Mouse (Mus musculus) kidney, embryonic 14.5 days (tissue): ENCODE measurements at regions not wholly inside any gene's neighbourhood (a gene's known extent, or its start where the extent isn't known, plus 50 kb on each side); places are given as distances from the start of the nearest gene placed in this dataset.

Source experiments
- ATAC-seq: fragments of 200-750 bp; cut with Nextera tagmentation; 2 replicates; pipeline ENCODE4 v1.8.0; 2017; ENCODE audit warnings: moderate number of reproducible peaks, mild to moderate bottlenecking, moderate TSS enrichment, moderate library complexity; ENCODE audit not compliant: low FRiP score, low TSS enrichment
- H3K27ac ChIP-seq: fragments of 300-500 bp; sonication (generic); 2 replicates; pipeline ENCODE4 v1.5.1; 2014; ENCODE audit warnings: low read depth, mild to moderate bottlenecking, low read length, moderate library complexity, mixed read lengths
- H3K27me3 ChIP-seq: fragments of 300-500 bp; sonication (generic); 2 replicates; pipeline ENCODE4 v1.6.1; 2014; ENCODE audit warnings: mild to moderate bottlenecking, low read length; ENCODE audit not compliant: control insufficient read depth, insufficient read depth
- H3K36me3 ChIP-seq: fragments of 300-500 bp; sonication (generic); 2 replicates; pipeline ENCODE4 v1.6.1; 2014; ENCODE audit warnings: low read length, mixed read lengths; ENCODE audit not compliant: control insufficient read depth, insufficient read depth
- H3K4me1 ChIP-seq: fragments of 300-500 bp; sonication (generic); 2 replicates; pipeline ENCODE4 v1.6.1; 2014; ENCODE audit warnings: low read length, mixed read lengths; ENCODE audit not compliant: control insufficient read depth, insufficient read depth
- H3K4me2 ChIP-seq: fragments of 300-500 bp; sonication (generic); replicated peaks from 2 replicates; pipeline ENCODE4 v1.6.1; 2014; ENCODE audit warnings: low read depth, mild to moderate bottlenecking, low read length
- H3K4me3 ChIP-seq: fragments of 300-500 bp; sonication (generic); 2 replicates; pipeline ENCODE4 v1.5.1; 2014; ENCODE audit warnings: mild to moderate bottlenecking, low read length
- H3K9ac ChIP-seq: fragments of 300-500 bp; sonication (generic); 2 replicates; pipeline ENCODE4 v1.6.1; 2014; ENCODE audit warnings: low read depth, mild to moderate bottlenecking, low read length, moderate library complexity
- H3K9me3 ChIP-seq: fragments of 300-500 bp; sonication (generic); 2 replicates; pipeline ENCODE4 v1.6.1; 2016; ENCODE audit warnings: low read length; ENCODE audit not compliant: control insufficient read depth
- WGBS: fragments of 180-500 bp; shearing (Covaris S2); extraction: QIAGEN DNeasy Blood & Tissue Kit; methylation state at CpG from one replicate; pipeline ENCODE4 v1.1.7; 2014; 5-methylcytosine and 5-hydroxymethylcytosine counted together

- WGBS, result 66% methylated on average over 11 of the region's 11 CpGs
- H3K9ac ChIP-seq, result no peak overlapping the region
- ATAC-seq, result no peak
- H3K4me3 ChIP-seq, result no peak overlapping the region
- peaks cover 3% of the 10 kb centered on the region; the same call in 1 of the 2 replicates for H3K9me3 ChIP-seq
- no peak overlapping the region for H3K27ac ChIP-seq
- H3K4me1 ChIP-seq, result no peaks in the 10 kb centered on the region
- no peak overlapping the region for H3K4me2 ChIP-seq
- H3K27me3 ChIP-seq, result no peaks in the 10 kb centered on the region
- H3K36me3 ChIP-seq, result no peaks in the 10 kb centered on the region
Measured at GRCm38 (mm10) chr6:51236077-51236740, 196.3 kb upstream of the Nfe2l3 start.

- Histone ChIP-seq H3K27me3 (no peaks in the 10 kb centered on the region), H3K4me3 (no peak overlapping the region), H3K36me3 (no peaks in the 10 kb centered on the region), H3K27ac (no peak overlapping the region), H3K4me1 (no peaks in the 10 kb centered on the region), H3K4me2 (no peak overlapping the region), H3K9me3 (peaks cover 6% of the 10 kb centered on the region; the same call in 1 of the 2 replicates), H3K9ac (no peak overlapping the region)
- ATAC-seq, result no peak
- 90% methylated on average over 3 of the region's 3 CpGs for WGBS
Measured at GRCm38 (mm10) chr6:51240039-51240438, 192.4 kb upstream of the Nfe2l3 start.

GRCm38 (mm10) chr6:51250233-51250632 lies 182.2 kb upstream of the Nfe2l3 start:
- no peak for ATAC-seq
- no peaks in the 10 kb centered on the region for H3K27me3 ChIP-seq
- no peak overlapping the region for H3K4me2 ChIP-seq
- no peaks in the 10 kb centered on the region for H3K36me3 ChIP-seq
- H3K27ac ChIP-seq, result no peak overlapping the region
- H3K4me3 ChIP-seq, result no peak overlapping the region
- no peak overlapping the region for H3K9ac ChIP-seq
- no peaks in the 10 kb centered on the region for H3K9me3 ChIP-seq
- H3K4me1 ChIP-seq, result no peaks in the 10 kb centered on the region

DNA sequence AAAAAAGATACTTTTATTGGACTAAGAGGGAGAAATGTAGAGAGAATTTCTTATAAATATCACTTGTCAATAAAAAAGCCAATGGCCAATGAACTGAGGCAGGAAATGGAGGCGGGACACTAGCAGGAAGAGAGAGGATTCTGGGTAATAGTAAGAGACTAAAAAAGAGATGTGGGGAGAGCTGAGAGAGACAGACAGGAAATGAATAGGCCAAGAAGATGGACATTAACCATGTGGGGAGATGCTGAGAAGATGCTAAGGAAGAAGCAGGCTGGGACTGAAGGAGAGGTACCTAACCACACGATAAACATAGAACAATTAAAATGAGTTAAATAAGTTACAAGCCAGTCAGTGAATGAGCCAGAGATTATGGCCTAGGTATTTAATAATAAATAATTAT lies 181.0 kb upstream of the Nfe2l3 start:
- H3K4me1 ChIP-seq, result no peaks in the 10 kb centered on the region
- H3K27ac ChIP-seq, result no peak overlapping the region
- H3K36me3 ChIP-seq, result no peaks in the 10 kb centered on the region
- H3K4me2 ChIP-seq, result no peak overlapping the region
- no peak overlapping the region for H3K4me3 ChIP-seq
- no peaks in the 10 kb centered on the region for H3K9me3 ChIP-seq
- H3K9ac ChIP-seq, result no peak overlapping the region
- H3K27me3 ChIP-seq, result no peaks in the 10 kb centered on the region
- 97% methylated on average over 2 of the region's 2 CpGs for WGBS
- no peak for ATAC-seq

DNA sequence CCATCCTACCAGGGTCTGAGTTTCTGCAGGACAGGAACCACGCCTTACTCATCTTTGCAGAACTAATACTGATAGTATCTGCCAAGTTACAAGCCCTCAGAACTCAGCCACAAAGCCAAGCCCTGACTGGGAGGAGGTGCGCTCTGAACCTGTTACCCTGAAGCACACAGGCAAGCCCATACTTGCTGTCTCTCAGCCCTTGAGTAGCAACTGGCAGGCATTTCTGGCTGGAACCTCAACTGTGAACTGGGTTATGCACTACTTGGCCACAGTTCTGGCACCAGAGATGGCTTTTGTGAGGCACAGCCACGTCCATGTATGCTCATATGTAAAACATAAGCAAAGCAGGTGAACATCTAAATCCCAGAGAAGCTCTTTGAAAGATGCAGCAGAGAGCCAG lies 179.7 kb upstream of the Nfe2l3 start:
- H3K4me3 ChIP-seq, result no peak overlapping the region
- WGBS, result 90% methylated on average over 3 of the region's 3 CpGs
- no peak for ATAC-seq

GRCm38 (mm10) chr6:51256631-51257030 lies 175.8 kb upstream of the Nfe2l3 start:
- WGBS, result 59% methylated on average over 4 of the region's 4 CpGs
- no peaks in the 10 kb centered on the region for H3K36me3 ChIP-seq
- H3K27me3 ChIP-seq, result no peaks in the 10 kb centered on the region
- H3K4me1 ChIP-seq, result no peaks in the 10 kb centered on the region
- H3K27ac ChIP-seq, result no peak overlapping the region
- no peak overlapping the region for H3K4me3 ChIP-seq
- H3K9me3 ChIP-seq, result no peaks in the 10 kb centered on the region
- H3K4me2 ChIP-seq, result no peak overlapping the region
- no peak for ATAC-seq
- H3K9ac ChIP-seq, result no peak overlapping the region

More for the DNA sequence above, 179.7 kb upstream of the Nfe2l3 start:
- H3K9me3 ChIP-seq, result no peaks in the 10 kb centered on the region
- no peak overlapping the region for H3K27ac ChIP-seq
- no peak overlapping the region for H3K9ac ChIP-seq
- no peak overlapping the region for H3K4me2 ChIP-seq
- H3K27me3 ChIP-seq, result no peaks in the 10 kb centered on the region
- H3K4me1 ChIP-seq, result no peaks in the 10 kb centered on the region
- H3K36me3 ChIP-seq, result no peaks in the 10 kb centered on the region

GRCm38 (mm10) chr6:51257524-51257923 lies 174.9 kb upstream of the Nfe2l3 start:
- ATAC-seq, result no peak
- Histone ChIP-seq H3K9me3 (no peaks in the 10 kb centered on the region), H3K4me1 (no peaks in the 10 kb centered on the region), H3K9ac (no peak overlapping the region), H3K4me2 (no peak overlapping the region), H3K4me3 (no peak overlapping the region), H3K36me3 (no peaks in the 10 kb centered on the region), H3K27ac (no peak overlapping the region), H3K27me3 (no peaks in the 10 kb centered on the region)
- 86% methylated on average over 6 of the region's 6 CpGs for WGBS

DNA sequence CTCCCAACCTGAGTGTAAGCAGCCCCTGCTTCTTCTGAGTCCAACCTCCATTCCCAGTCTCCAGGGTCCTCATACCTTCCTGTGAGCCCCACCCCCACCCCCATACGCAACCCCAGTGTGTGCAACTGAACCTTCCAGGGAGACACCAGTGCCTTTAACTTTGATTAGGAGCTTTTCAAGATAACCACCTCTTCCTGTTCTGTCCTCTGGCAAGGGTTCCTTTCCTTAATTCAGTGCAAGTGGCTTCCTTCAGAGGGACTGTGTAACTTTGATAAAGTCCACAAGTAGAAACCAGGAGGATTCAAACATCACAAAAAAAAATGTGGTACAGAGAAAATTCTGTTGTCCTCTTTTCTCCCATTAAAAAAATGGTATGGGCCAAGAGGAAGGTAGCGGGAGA lies 174.2 kb upstream of the Nfe2l3 start:
- Histone ChIP-seq H3K4me2 (no peak overlapping the region), H3K9me3 (no peaks in the 10 kb centered on the region), H3K9ac (no peak overlapping the region), H3K36me3 (no peaks in the 10 kb centered on the region), H3K27me3 (no peaks in the 10 kb centered on the region), H3K4me1 (no peaks in the 10 kb centered on the region), H3K27ac (no peak overlapping the region), H3K4me3 (no peak overlapping the region)
- WGBS, result 89% methylated on average over 2 of the region's 2 CpGs
- ATAC-seq, result no peak

- Histone ChIP-seq H3K4me2 (no peak overlapping the region), H3K27ac (no peak overlapping the region), H3K4me1 (no peaks in the 10 kb centered on the region), H3K9ac (no peak overlapping the region), H3K27me3 (no peaks in the 10 kb centered on the region), H3K4me3 (no peak overlapping the region), H3K9me3 (no peaks in the 10 kb centered on the region), H3K36me3 (no peaks in the 10 kb centered on the region)
- 84% methylated on average over 4 of the region's 4 CpGs for WGBS
- no peak for ATAC-seq
Measured at GRCm38 (mm10) chr6:51263595-51263994, 168.9 kb upstream of the Nfe2l3 start.
